Mouse (Mus musculus) stomach, postnatal 0 days (tissue): ENCODE data around the gene Ints5.

Experiments
- CTCF ChIP-seq: IDR thresholded peaks from 2 replicates; pipeline ENCODE4 v1.5.1; 2016; ENCODE audit warnings: antibody characterized with exemption, low read depth, mild to moderate bottlenecking, moderate library complexity
- EP300 ChIP-seq: optimal IDR thresholded peaks from 2 replicates; pipeline ENCODE3; 2016; ENCODE audit warnings: antibody characterized with exemption

- TF ChIP-seq EP300 = no peak
- peak; percentile 85 for TF ChIP-seq CTCF
These were observed 48.3 kb upstream of the Ints5 start for GRCm38 (mm10) chr19:8844371-8845129.
